Mouse (Mus musculus): Measurements from ENCODE around the gene Fam184a. TPM values are rescaled to one million over a fixed set of nuclear protein-coding genes. Genes with fewer than 3 reads are reported as not detected.
A peak's percentile ranks its signal among the peaks of the same experiment; 100 is the strongest.

Gene Fam184a
- 5.3 and 5.5 TPM in 2 replicates for polyA plus RNA-seq (2015; fragmentation: Nextera tagmentation; extraction: Ambion mirVana)

- Histone ChIP-seq H3K27me3 (no peaks in the 10 kb centered on the region), H3K36me3 (no peaks in the 10 kb centered on the region), H3K27ac (replicated peaks) (no peak within 1 kb of the TSS), H3K4me3 (replicated peaks) (peak within 1 kb of the TSS; percentile 74), H3K9me3 (replicated peaks) (no peaks in the 10 kb centered on the region), H3K4me2 (replicated peaks) (peak within 1 kb of the TSS; percentile 87), H3K4me1 (peaks cover 4% of the 10 kb centered on the region; the same call in 1 of the 2 replicates), H3K9ac (peak within 1 kb of the TSS; percentile 57)
- WGBS = 2% methylated on average over 64 of the region's 71 CpGs
- ATAC-seq (ENCODE audit: insufficient number of reproducible peaks, low FRiP score, low TSS enrichment, low read depth) = peak; percentile 89
Observed at GRCm38 (mm10) chr10:53750955-53751652, at the start of gene Fam184a. Gene Fam184a, minus strand, starts transcription at chr10:53751123.

GRCm38 (mm10) chr10:53796258-53796581, 45.3 kb upstream of the Fam184a start:
- H3K27me3 ChIP-seq = no peaks in the 10 kb centered on the region
- no peaks in the 10 kb centered on the region for H3K9me3 ChIP-seq (replicated peaks)
- no peaks in the 10 kb centered on the region for H3K36me3 ChIP-seq
- no peak overlapping the region for H3K27ac ChIP-seq (replicated peaks)
- ATAC-seq (ENCODE audit: insufficient number of reproducible peaks, low FRiP score, low TSS enrichment, low read depth) = no peak
- no peak overlapping the region for H3K9ac ChIP-seq
- H3K4me2 ChIP-seq (replicated peaks) = no peak overlapping the region
- no peaks in the 10 kb centered on the region for H3K4me1 ChIP-seq
- no peak overlapping the region for H3K4me3 ChIP-seq (replicated peaks)
- WGBS = 100% methylated on average over 1 of the region's 1 CpGs

DNA sequence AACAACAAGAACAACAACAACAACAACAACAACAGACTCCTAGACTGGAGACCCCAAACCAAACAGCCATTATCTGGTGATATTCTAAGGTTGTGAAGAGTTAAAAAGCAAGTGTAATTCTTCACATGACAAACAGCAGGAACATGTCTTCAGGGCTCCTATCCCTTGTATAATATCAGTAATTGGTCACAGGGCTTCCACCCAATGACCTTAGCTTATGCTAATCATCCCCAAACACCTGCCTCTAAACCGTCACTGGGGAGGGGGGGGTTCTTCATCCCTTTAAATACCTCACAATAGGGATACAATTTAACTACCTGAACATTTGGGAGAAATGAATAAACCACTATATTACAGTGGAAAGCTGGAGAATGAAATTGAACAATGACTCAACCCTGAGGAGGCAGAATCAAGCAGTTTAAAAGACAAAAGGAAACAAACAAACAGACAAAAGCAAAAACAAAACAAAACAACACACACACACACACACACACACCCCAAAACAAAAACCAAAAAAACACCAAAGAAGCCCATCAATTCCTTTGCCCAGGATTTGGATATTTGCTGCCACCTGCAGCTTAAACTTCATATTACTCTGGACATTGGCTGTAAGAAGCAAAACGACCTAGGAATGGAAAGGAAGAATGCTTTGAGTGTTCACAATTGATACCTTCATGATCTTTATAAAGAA, 44.8 kb upstream of the Fam184a start:
- H3K27ac ChIP-seq (replicated peaks) = no peak overlapping the region
- H3K4me2 ChIP-seq (replicated peaks) = no peak overlapping the region
- H3K9ac ChIP-seq = no peak overlapping the region
- H3K36me3 ChIP-seq = no peaks in the 10 kb centered on the region
- no peaks in the 10 kb centered on the region for H3K27me3 ChIP-seq
- WGBS = 3% methylated on average over 2 of the region's 2 CpGs
- H3K9me3 ChIP-seq (replicated peaks) = no peaks in the 10 kb centered on the region
- H3K4me1 ChIP-seq = no peaks in the 10 kb centered on the region
- H3K4me3 ChIP-seq (replicated peaks) = no peak overlapping the region
- no peak for ATAC-seq (ENCODE audit: insufficient number of reproducible peaks, low FRiP score, low TSS enrichment, low read depth)

- Histone ChIP-seq H3K4me2 (replicated peaks) (no peak overlapping the region), H3K4me3 (replicated peaks) (no peak overlapping the region), H3K9me3 (replicated peaks) (no peaks in the 10 kb centered on the region), H3K36me3 (no peaks in the 10 kb centered on the region), H3K4me1 (no peaks in the 10 kb centered on the region), H3K9ac (no peak overlapping the region), H3K27me3 (no peaks in the 10 kb centered on the region), H3K27ac (replicated peaks) (no peak overlapping the region)
- 81% methylated on average over 2 of the region's 2 CpGs for WGBS
- ATAC-seq (ENCODE audit: insufficient number of reproducible peaks, low FRiP score, low TSS enrichment, low read depth) = no peak
Observed at GRCm38 (mm10) chr10:53791281-53791680, 40.4 kb upstream of the Fam184a start.

DNA sequence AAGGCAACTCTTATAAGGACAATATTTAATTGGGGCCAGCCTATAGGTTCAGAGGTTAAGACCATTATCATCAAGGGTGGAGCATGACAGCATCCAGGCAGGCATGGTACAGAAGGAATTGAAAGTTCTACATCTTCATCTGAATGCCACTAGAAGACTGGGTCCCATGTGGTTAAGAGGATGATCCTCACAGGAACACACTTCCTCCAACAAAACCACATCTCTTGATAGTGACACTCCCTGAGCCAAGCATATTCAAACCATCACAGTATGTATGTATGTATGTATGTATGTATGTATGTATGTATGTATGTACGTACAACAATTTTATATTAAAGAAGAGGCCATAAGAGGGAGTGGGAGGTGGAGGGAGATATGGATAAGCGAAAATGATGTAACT, 25.7 kb upstream of the Fam184a start:
- WGBS = 90% methylated on average over 2 of the region's 2 CpGs
- Histone ChIP-seq H3K36me3 (no peaks in the 10 kb centered on the region), H3K9ac (no peak overlapping the region), H3K4me1 (no peaks in the 10 kb centered on the region), H3K4me2 (replicated peaks) (no peak overlapping the region), H3K4me3 (replicated peaks) (no peak overlapping the region), H3K27ac (replicated peaks) (no peak overlapping the region), H3K9me3 (replicated peaks) (no peaks in the 10 kb centered on the region), H3K27me3 (no peaks in the 10 kb centered on the region)
- ATAC-seq (ENCODE audit: insufficient number of reproducible peaks, low FRiP score, low TSS enrichment, low read depth) = no peak

DNA sequence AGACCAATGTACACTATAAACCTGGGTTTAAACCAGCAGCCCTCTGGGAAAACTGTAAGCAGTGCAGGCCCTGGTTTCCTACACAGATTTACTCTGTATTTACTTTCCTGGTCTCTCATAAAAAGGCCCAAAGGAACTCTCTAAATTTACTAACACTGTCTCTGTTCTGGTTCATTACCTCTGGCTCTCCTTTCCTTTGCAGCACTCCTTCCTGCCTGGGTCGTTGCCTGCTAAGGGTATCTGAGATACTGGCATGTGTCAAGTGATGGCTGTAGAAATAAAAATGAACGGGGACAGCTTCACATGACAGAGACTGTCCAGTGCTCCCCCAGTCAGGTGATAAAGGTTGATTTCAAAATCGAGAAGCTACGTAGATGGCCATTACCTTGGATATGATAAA, 21.8 kb upstream of the Fam184a start:
- no peaks in the 10 kb centered on the region for H3K36me3 ChIP-seq
- H3K9me3 ChIP-seq (replicated peaks) = no peaks in the 10 kb centered on the region
- H3K27ac ChIP-seq (replicated peaks) = no peak overlapping the region
- H3K9ac ChIP-seq = no peak overlapping the region
- no peak overlapping the region for H3K4me2 ChIP-seq (replicated peaks)
- no peaks in the 10 kb centered on the region for H3K27me3 ChIP-seq
- 75% methylated on average over 4 of the region's 4 CpGs for WGBS
- no peaks in the 10 kb centered on the region for H3K4me1 ChIP-seq
- H3K4me3 ChIP-seq (replicated peaks) = no peak overlapping the region
- ATAC-seq (ENCODE audit: insufficient number of reproducible peaks, low FRiP score, low TSS enrichment, low read depth) = no peak

- Histone ChIP-seq H3K27me3 (no peaks in the 10 kb centered on the region), H3K27ac (replicated peaks) (no peak overlapping the region), H3K4me1 (no peaks in the 10 kb centered on the region), H3K4me2 (replicated peaks) (no peak overlapping the region), H3K9me3 (replicated peaks) (no peaks in the 10 kb centered on the region), H3K4me3 (replicated peaks) (no peak overlapping the region), H3K36me3 (no peaks in the 10 kb centered on the region), H3K9ac (no peak overlapping the region)
- WGBS = 74% methylated on average over 2 of the region's 2 CpGs
- no peak for ATAC-seq (ENCODE audit: insufficient number of reproducible peaks, low FRiP score, low TSS enrichment, low read depth)
Observed at GRCm38 (mm10) chr10:53771480-53771879, 20.6 kb upstream of the Fam184a start.

- no peak for ATAC-seq (ENCODE audit: insufficient number of reproducible peaks, low FRiP score, low TSS enrichment, low read depth)
- Histone ChIP-seq H3K4me3 (replicated peaks) (no peak overlapping the region), H3K4me2 (replicated peaks) (no peak overlapping the region), H3K9me3 (replicated peaks) (no peaks in the 10 kb centered on the region), H3K27ac (replicated peaks) (no peak overlapping the region), H3K9ac (no peak overlapping the region), H3K4me1 (no peaks in the 10 kb centered on the region), H3K36me3 (no peaks in the 10 kb centered on the region), H3K27me3 (no peaks in the 10 kb centered on the region)
- 68% methylated on average over 3 of the region's 3 CpGs for WGBS
Observed at GRCm38 (mm10) chr10:53768745-53769144, 17.8 kb upstream of the Fam184a start.

DNA sequence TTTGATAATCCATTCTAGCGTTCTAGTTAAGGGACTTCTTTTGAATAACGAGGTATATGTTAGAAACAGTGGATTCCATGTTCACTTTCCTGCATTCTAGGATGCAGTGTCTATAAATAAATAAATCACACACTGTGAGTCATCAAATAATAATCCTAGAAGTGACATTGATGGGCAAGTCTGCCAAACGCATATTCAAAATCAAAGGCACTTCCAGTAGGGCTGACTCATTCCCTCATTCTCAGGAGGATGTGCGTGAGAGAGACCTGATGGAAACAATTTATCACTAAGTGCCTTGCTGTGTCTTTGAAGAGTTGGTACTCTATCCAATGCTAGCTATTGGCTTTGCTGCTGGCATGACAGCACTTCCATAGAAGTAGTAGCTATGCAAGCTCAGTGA, 14.5 kb upstream of the Fam184a start:
- H3K4me3 ChIP-seq (replicated peaks) = no peak overlapping the region
- WGBS = 63% methylated on average over 4 of the region's 4 CpGs

GRCm38 (mm10) chr10:53752723-53753122, 1.8 kb upstream of the Fam184a start:
- Histone ChIP-seq H3K9me3 (replicated peaks) (no peaks in the 10 kb centered on the region), H3K4me3 (replicated peaks) (no peak overlapping the region), H3K4me2 (replicated peaks) (no peak overlapping the region), H3K27me3 (no peaks in the 10 kb centered on the region), H3K36me3 (no peaks in the 10 kb centered on the region), H3K4me1 (peaks cover 4% of the 10 kb centered on the region; the same call in 1 of the 2 replicates), H3K27ac (replicated peaks) (no peak overlapping the region), H3K9ac (no peak overlapping the region)
- WGBS = 87% methylated on average over 1 of the region's 1 CpGs
- no peak for ATAC-seq (ENCODE audit: insufficient number of reproducible peaks, low FRiP score, low TSS enrichment, low read depth)

More for the DNA sequence above, 14.5 kb upstream of the Fam184a start:
- H3K27ac ChIP-seq (replicated peaks) = no peak overlapping the region
- ATAC-seq (ENCODE audit: insufficient number of reproducible peaks, low FRiP score, low TSS enrichment, low read depth) = no peak
- no peaks in the 10 kb centered on the region for H3K4me1 ChIP-seq
- no peaks in the 10 kb centered on the region for H3K9me3 ChIP-seq (replicated peaks)
- H3K9ac ChIP-seq = no peak overlapping the region
- no peaks in the 10 kb centered on the region for H3K36me3 ChIP-seq
- no peaks in the 10 kb centered on the region for H3K27me3 ChIP-seq
- no peak overlapping the region for H3K4me2 ChIP-seq (replicated peaks)

- ATAC-seq (ENCODE audit: insufficient number of reproducible peaks, low FRiP score, low TSS enrichment, low read depth) = peak; percentile 32
- 4% methylated on average over 39 of the region's 39 CpGs for WGBS
- H3K27ac ChIP-seq (replicated peaks) = no peak overlapping the region
Observed at GRCm38 (mm10) chr10:53750275-53750954, 508 bp downstream of the Fam184a start.

More at GRCm38 (mm10) chr10:53750275-53750954, 508 bp downstream of the Fam184a start:
- no peaks in the 10 kb centered on the region for H3K9me3 ChIP-seq (replicated peaks)
- peak overlapping the region; percentile 74 for H3K4me3 ChIP-seq (replicated peaks)
- peak overlapping the region; percentile 87 for H3K4me2 ChIP-seq (replicated peaks)
- H3K9ac ChIP-seq = peak overlapping the region; percentile 57
- no peaks in the 10 kb centered on the region for H3K36me3 ChIP-seq
- no peaks in the 10 kb centered on the region for H3K27me3 ChIP-seq
- peaks cover 4% of the 10 kb centered on the region; the same call in 1 of the 2 replicates for H3K4me1 ChIP-seq
